Mouse (Mus musculus): ENCODE measurements around the gene Glis3.

The Glis3 gene

DNA sequence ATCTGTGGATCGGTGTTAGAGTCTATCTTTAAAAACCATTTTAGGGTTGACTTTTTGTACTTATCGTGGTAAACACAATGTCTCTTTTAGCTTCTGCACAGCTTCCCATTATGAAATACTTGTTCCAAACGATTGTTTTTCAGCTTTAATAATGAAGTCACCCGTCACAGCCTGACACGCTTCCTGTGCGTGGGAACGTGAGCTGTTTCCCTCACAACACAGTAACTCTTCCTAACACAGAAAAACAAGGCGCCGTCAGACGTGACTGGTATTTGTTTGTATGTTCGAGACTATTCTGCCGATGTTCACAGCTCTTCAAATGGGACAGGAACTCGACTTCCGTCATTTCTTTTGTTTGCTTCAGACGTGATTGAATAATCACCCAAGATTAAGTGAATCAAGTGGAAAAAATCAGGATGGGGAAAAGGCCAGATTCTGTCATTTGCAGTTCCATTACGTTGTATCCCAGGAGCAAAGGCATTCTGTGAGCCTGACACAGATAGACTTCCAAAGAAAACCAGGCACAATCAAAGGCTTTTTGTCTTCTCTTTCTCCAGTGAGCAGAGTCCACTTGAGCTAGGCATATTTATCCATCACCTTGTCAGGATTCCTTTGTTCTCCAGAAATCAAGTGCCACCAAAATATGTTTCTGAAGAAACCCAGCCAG lies 351.3 kb downstream of the Glis3 start:
- DNase-seq (ENCODE audit: low spot score in 2 of 2) = no peak

DNA sequence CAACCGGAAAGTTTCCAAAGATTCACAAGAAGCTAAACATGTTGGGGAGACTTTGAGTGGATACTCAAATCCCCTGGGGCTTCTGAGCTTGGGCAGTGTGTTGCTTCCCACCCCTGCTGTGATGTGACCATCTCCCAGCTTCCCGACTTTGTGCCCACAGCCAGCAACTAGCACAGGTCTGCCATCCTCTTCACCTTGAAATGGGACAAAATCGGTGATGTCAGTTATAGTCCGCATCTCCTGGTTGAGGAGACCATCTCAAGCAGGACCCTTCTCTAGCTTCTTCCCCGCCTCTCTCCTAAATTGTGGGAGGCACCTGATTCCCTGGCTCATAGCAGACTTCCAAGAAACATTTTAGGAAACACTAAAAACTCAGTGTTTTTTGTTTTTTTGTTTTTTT lies 352.3 kb downstream of the Glis3 start:
- DNase-seq (ENCODE audit: low spot score in 2 of 2) = no peak

DNA sequence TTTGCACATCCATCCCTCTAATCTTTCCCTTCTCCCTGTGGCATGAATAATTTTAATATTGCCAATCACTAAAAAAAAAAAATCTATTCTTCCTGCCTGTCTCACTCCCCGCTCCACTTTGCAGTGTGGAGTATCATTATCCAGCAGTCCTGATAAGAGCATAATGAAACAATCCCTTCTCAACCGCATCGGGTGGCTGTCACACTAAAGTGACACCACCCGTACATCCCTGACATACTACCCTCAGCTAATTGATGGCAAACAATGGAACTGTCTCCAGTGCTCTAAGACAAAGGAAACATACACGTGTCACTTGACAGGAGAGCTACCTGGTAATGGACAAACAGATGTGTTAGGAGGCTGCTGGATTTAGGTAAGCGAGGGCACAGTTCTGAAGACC lies 373.8 kb downstream of the Glis3 start:
- DNase-seq (ENCODE audit: low spot score in 2 of 2) = no peak

DNA sequence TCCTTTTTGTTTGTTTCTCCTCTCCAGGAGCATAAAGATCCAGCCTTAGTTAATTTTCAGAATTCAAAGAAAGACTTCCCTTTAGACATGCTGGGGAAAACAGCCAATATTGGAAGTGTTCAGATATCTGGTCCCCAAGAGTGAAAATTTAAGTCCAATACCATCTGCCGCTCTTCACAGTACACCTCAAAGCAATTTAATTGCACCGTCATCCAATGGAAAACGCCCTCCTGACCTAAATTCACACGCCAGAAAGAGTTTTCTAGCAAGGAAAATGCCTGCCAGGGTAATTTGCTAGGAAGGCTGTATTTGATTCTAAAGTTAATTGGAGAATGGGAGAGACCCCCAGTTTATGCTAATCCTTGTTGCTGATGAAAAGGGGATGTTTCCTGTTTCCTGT lies 374.4 kb downstream of the Glis3 start:
- no peak for DNase-seq (ENCODE audit: low spot score in 2 of 2)

DNA sequence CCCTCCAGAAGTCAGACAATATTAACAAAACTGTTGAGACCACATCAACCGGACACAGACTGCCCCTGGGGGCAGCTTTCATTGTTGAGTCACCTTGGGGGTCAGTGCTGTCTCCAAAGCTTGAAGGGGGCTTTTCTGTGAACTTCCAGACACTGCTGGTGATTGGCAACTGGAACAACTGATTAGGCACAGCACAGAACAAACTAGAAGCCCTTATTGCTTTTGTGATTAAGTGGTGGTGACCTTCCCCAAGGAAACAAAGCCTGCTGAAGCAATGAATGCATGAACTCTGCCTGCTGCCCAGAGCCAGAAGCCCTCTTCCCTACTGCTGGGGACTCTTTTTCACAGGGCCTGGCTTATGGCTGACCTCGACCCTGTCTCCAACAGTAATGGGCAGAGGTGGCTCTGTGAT lies 377.0 kb downstream of the Glis3 start:
- DNase-seq (ENCODE audit: low spot score in 2 of 2) = no peak

DNA sequence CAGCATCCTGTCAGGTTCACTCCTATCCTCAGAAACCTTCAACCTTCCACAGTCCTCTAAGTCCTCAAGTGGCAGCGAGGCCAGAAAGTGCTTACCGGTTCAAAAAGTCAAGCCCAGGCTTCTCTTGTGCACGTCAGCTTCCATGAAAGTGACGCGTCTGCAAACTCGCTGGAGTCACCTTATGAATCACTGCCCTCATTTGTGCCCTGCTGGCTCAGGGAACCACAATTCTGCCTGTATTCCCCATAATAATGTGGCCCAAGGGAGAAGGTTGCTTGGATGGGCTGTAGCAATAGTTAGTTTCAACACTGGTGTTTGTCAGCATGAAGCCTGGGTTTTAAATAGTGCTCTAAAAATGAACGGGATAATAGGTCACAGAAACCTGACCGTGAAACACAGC lies 379.7 kb downstream of the Glis3 start:
- no peak for DNase-seq (ENCODE audit: low spot score in 2 of 2)

DNA sequence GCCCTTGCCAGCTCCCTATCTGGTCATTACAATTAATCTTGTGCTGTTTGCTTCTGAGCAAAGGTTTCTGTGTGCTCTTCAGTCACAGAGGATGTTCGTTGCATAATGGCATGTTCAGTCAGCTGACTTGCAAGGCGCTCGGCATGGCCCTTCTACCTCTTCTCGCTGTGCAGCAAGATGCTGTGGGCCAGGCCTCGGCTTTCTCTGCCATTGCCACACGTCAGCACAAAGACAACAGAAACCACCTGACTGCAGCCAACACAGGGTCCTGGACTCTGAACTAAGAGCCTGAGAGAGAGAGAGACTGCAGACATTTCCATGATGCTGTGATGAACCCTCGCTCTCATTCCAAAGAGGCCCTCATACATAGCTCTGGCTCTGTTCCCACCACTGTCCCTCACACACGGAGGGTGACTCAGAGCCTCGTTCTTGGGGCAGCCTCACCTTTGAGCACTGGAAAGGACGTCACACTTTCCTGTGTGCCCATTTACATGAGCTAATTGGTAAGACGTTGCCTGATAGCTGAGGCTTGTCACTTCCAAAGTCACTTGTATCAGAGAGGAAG lies 380.6 kb downstream of the Glis3 start:
- no peak for DNase-seq (ENCODE audit: low spot score in 2 of 2)

DNA sequence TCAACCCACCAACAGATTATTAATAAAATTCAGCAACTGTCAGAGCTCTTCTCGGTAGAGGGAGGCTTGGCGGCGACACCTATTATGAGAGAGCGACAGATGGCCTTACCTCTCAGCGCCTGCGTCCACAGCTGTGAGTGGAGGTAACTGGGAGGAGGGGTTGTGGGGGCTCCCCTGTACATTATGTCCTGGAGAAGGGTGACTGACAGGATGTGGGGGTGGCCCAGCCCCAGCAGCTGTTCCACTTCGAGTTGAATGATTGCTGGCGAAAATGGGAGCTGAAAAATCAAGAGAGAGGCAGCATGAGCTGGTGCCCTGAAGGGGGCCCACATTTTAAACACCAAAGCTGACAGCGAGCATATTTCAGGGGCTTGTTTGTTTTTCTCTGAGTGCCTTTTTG lies 381.2 kb downstream of the Glis3 start:
- DNase-seq (ENCODE audit: low spot score in 2 of 2) = no peak

DNA sequence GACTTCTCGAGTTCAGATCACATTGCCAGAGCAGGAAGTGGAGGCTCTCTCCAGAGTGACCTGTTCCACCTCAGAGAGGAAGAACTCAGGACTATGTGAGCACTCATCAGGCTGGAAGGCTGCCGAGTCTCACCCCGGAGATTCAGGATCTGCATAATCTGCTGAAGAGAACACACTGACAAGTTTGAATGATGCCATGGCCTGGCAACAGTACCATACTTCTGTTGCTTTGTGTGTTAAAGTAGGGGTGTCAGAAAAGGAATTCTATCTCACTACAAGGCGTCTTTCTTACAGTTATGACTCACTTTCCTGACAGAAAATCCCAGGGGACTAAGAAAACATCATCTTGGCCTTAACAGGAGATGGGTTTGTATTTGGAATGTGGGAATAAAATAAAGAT lies 388.3 kb downstream of the Glis3 start:
- no peak for DNase-seq (ENCODE audit: low spot score in 2 of 2)

DNA sequence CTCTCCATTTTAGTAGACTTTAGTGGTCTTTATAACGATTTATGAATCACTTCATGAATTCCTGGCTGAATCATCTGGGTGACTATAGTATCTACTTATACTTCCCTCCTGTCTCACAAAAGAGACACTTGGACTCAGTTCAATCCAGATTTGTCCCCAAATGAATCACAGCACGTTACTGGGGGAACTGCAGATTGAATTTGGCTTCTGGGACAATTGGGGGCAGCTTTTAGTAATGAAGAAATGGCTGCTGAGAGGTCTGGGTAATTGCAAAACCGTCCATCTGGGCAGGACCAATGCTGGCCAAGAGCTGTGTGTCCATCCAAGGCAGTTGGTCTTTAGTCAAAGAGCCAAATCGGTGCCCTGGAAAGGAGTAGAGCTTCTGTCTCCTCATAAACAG lies 390.4 kb downstream of the Glis3 start:
- DNase-seq (ENCODE audit: low spot score in 2 of 2) = no peak

DNA sequence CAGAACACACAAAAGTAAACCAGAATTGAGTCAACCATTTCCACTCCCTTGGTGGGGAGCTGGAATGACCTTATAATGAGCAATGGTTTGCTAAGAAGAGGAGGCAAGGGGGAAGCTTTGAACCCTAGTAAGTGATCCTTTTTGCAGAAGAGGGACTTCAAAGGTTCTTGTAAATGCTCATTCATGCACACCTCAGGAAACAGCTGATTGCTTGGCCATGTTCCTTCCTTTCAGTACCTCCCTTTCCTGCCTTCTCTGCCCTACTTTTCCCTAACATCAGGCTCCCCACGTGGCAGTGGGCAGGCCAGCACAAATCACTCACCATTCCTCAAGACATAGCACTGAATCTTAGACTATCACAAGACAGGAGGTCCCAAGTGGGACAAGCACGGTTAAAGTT lies 392.4 kb downstream of the Glis3 start:
- DNase-seq (ENCODE audit: low spot score in 2 of 2) = no peak

DNA sequence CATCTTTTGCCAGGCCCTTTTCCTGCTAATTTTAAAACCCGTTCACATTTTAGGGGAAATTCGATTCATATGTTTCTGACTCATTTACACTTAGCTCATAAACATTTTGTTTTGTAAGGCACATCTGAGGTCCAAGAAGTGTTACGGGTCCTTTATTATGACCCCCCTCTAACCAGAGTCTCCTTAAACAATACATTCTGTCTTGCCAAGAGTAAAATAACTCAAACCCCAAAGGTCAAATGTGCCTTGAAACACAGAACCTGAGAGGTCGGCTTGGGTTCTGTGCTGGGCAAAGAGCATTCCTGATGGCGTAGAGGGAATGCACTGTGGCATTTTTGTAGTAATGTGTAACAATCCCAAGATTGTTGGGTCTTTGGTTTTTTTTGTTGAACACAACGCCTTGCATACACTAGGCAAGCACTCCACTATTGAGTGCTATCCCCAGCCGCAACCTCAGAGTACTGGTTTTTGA lies 395.7 kb downstream of the Glis3 start:
- DNase-seq (ENCODE audit: low spot score in 2 of 2) = no peak

DNA sequence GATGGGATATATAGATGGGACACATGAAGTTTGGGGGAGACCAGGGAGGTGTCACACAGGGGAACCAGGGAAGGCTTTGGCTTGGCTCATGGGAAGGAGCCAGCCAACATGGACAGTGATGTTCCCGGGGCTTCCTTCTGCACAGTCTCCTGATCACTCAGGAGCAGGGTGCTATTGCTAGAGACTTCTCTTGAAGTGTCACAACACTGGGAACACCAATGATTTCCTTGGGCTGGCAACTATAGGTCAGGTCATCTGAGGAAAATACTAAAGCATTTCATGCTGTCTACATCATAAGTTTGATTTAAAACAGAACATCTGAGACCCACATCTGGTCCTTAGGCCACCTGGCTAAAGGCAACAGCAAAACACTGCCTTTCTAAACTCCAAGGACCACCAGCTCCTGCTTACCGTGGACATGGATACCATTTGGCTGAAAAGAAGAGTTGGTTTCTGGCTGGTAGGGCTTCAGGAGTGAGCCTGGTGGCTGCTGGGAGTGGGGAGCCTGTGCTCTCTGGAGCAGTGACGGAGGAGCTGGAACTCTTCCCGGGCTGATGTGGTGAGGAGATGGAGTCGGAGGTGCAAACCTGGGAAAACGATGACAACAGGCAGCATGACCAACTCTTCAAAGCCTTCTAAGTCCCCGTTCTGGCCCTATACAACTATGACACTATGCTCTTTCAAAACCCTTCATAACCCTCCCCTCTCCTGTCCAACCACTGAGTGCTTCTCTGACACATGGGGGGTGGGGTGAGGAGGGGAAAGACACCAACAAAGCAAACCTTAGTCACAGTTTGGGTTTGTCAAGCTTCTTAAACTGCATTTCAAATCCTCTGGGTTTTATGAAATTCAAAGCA lies 396.4 kb downstream of the Glis3 start:
- no peak for DNase-seq (ENCODE audit: low spot score in 2 of 2)

DNA sequence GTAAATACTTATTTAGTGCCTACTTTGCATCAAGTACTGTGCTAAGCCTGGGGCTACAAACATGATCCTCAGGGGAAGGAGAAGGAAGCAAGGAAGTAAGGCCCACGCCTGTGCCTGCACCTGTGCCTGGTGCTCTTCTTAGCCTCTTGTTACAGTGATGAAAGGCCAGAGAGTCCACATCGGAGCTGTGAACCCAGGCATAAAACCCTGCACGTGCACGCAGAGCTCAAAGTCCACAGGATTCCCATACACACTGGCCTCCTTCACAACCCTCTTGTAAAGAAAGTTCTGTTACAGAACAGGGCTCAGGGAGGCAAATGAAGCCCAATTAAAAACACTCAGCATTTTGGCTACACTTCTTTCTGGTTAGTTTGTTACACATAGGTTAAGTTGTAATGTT lies 398.5 kb downstream of the Glis3 start:
- DNase-seq (ENCODE audit: low spot score in 2 of 2) = no peak

DNA sequence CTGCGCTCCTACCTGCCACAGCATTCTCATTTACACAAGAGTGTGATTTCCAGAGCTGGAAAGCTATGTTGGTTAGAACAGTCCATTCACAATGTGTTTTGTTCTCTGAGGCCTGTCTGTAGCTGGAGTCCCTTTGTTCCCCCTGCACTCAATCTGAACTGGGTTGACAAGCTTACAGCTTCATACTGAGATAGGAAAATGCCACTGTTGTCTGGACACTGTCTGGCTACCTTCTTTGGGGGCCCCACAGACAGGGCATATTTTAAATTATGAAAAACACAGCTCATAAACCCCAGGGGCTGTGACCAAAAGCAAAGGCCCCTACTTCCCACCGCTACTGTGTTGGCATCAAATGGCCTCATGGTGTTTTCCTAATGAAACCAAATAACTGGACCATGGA lies 402.8 kb downstream of the Glis3 start:
- no peak for DNase-seq (ENCODE audit: low spot score in 2 of 2)

DNA sequence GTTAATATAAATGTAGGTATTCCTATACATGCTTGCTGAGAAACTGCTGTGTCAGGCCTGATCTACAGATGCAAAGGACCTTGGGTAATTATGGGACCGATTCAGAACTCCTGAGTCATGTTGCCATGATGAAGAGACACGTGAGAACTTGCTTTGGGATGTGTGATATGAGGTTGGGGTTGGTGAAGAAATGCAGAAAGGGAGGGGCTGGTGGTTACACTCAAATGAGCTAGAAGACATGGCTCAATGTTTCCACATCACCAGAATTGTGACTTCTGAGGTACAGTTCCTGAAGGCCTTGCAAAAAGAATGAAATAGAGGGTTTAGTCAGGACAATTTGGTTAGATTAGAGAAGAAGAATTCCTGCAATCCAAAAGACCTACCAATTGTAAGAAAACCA lies 405.4 kb downstream of the Glis3 start:
- DNase-seq (ENCODE audit: low spot score in 2 of 2) = no peak

DNA sequence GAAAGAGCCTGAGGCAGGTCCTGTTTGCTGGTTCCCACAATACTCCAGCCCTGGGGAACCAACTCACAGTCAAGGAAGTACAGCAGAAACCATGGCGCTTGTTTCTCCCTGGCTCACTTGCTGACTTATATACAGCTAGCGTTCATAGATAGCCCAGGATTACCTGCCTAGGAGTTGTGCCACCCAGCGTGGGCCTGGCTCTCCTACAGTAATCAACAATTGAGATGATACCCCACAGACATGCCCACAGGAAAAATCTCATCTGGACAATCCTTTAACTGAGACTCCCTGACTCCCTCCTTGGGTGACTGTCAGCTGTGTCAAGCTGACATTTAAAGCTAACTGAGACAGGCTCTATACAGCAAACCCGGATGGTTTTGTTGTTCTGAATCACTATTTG lies 405.9 kb downstream of the Glis3 start:
- no peak for DNase-seq (ENCODE audit: low spot score in 2 of 2)

DNA sequence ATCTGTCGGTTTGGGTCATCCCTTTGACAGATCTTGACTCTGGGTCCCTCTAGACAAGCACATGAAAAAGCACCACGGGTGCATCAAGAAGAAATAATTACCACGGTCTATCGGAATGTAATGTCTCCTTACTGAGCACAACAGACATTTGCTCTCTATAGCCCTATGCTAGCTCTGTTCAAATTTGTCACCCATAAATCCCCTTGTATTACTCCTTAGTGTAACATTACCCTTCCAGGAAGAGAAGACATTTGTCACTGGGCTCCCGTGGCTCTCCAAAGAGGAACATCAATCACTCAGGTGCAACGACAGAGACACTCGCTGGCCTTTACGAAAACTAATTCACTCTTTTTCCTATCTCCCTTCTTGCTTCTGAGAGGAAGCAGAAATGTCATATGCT lies 413.0 kb downstream of the Glis3 start:
- no peak for DNase-seq (ENCODE audit: low spot score in 2 of 2)

DNA sequence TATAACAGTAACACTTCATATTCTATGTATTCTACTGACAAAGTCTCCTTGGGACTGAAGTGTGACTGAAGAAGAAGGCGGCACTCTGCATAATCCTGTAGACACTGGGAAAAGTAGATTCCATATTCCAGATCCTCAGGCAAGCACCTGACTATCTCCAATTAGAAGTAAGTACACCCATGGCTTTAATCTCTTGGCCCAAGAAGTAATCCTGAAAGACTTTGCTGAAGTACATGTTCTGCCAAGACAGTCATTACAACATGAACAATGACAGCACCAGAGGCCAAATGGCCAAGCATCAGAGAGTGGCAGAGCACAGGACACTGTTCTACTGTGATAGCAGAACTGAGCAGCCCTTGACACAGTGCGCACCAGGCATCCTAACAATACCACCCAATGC lies 414.1 kb downstream of the Glis3 start:
- no peak for DNase-seq (ENCODE audit: low spot score in 2 of 2)

DNA sequence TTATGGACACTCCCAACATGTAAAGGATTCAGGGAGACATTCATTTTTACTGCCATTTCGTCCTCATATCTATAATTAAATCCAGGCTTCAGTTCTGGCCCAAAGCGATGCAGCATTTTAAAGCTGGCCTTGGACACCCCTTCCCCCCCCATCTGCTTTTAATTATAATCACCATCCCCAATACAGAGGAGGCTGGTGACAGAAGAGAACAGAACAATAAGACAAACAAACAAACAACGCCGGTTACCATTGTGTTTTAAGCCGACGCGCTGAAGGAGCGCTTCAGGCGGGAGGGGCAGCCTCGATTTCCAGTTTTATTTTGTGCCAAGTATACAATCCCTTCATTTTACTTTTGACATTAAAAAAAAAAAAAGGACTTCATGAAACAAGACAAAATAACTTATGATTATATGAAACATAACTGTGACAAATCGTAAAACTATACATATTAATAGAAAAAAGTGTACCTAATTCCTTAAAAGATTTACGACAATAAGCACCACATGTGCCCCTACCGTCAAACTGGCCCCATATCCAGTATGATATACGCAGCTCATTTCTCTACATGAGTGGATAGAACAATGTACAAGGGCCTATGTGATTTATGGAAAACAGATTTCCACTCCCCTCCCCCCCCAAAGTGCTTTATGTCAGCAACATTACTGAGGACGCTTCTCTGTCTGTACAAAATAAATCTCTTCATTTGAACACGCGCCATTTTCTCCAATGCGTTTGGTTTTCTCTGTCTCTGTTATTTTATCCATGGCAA lies 420.8 kb downstream of the Glis3 start:
- DNase-seq (ENCODE audit: low spot score in 2 of 2) = no peak

DNA sequence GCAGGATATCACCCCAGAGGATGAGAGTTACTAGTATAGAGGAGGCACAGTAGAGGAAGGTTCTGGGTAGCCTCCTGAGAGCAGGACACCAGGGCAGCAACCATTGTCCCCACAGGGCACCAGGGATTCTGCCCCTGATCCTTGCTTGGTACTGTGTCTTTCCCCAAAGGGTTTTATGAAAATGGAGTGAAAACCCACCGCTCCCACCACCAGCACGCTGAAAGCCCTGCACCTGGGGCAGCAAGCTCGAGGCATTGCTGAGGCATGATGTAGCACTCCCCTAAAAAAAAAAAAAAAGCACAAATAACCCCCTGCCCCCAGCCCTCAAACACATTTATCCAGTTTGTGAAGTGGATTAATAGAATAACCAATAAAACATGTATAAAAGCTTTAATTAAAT lies 421.4 kb downstream of the Glis3 start:
- no peak for DNase-seq (ENCODE audit: low spot score in 2 of 2)

DNA sequence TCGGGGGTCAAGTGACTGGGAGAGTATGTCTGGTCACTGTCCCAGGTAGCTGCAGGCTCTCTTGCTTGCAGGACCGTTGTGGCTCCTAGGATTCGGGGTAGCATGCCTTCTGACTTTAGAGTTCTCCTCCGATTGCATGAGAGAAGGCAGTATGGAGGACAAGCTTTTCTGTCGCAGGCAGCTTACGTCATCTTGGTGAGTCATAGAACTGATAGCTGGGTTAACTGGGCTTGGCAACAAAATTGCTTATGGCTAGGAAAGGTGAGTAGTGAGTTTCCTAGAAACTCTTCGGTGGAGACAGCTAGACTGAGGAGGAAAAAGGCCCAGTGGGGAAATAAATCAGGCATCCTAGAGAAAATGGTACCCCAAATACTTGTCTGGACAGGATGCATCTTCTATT lies 432.5 kb downstream of the Glis3 start:
- DNase-seq (ENCODE audit: low spot score in 2 of 2) = no peak
